Mouse (Mus musculus): ENCODE data around the gene Bicc1. TPM values are rescaled to one million over a fixed set of nuclear protein-coding genes. Genes with fewer than 3 reads are reported as not detected.

The Bicc1 gene
- total and polyA plus RNA-seq, 2 experiments from 2014 or later = 4.9 to 6.5 TPM

DNA sequence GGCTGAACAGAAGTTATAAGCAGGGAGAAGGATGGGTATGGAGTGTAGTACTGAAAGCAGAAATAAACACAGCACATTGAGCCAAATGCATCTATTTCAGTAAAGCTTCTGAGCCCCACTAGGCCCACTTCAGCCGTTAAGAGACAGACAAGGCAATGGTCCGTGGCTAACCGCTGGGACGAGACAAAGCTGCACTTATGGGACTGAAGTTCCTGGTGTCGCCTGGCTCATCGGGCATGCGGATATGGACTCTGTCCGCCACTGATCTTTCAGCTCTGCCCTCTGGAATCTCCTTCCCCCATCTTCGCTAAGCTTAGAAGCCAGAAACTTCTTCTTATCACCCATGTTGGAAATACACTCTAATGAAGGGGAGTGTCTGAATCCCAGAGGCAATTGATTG lies 106.8 kb downstream of the Bicc1 start:
- no peak overlapping the region for H3K9ac ChIP-seq (replicated peaks; ENCODE audit: low read length, poor library complexity, severe bottlenecking)
- H3K4me2 ChIP-seq (ENCODE audit: low read depth, low read length, poor library complexity, severe bottlenecking) = no peak overlapping the region
- H3K9me3 ChIP-seq (ENCODE audit: low read length) = no peaks in the 10 kb centered on the region
- H3K4me1 ChIP-seq (ENCODE audit: insufficient read depth, low read length) = no peaks in the 10 kb centered on the region; the same call in 1 of the 2 replicates
- no peaks in the 10 kb centered on the region for H3K36me3 ChIP-seq (ENCODE audit: insufficient read depth, low read length)
- H3K27ac ChIP-seq (ENCODE audit: low read depth, low read length) = no peak overlapping the region
- WGBS = 72% methylated on average over 9 of the region's 9 CpGs
- no peak for DNase-seq (ENCODE audit: low spot score)
- no peak for ATAC-seq (ENCODE audit: low FRiP score)
- TF ChIP-seq CTCF (IDR thresholded peaks at IDR 0.05) = no peak
- no peak overlapping the region for H3K4me3 ChIP-seq (ENCODE audit: low read depth, low read length)
- no peaks in the 10 kb centered on the region for H3K27me3 ChIP-seq (ENCODE audit: insufficient read depth, low read length)

DNA sequence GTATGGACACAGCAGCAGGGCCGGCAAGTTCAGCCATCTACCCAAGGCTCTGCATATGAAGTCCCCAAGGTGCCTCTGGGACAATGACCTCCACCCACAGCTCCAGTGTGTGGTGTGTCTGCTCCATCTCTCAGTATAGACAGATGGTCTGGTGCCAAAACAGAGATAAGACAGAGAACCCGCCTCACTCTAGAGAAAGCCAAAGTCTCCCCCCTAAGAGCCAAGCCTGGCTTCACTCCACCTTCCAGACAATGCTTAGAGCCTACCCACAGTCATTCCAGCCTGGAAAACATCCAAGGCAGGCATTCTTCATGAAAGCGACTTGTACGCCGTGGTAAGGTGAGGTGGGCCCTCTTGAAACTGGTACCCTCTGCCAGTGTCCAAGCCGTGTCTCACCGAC lies 107.3 kb downstream of the Bicc1 start:
- DNase-seq (ENCODE audit: low spot score) (no peak), ATAC-seq (ENCODE audit: low FRiP score) (no peak)
- no peak overlapping the region for H3K9ac ChIP-seq (replicated peaks; ENCODE audit: low read length, poor library complexity, severe bottlenecking)
- no peak for TF ChIP-seq CTCF (IDR thresholded peaks at IDR 0.05)
- no peaks in the 10 kb centered on the region for H3K36me3 ChIP-seq (ENCODE audit: insufficient read depth, low read length)
- H3K4me3 ChIP-seq (ENCODE audit: low read depth, low read length) = no peak overlapping the region
- H3K27me3 ChIP-seq (ENCODE audit: insufficient read depth, low read length) = no peaks in the 10 kb centered on the region
- no peak overlapping the region for H3K27ac ChIP-seq (ENCODE audit: low read depth, low read length)
- H3K9me3 ChIP-seq (ENCODE audit: low read length) = no peaks in the 10 kb centered on the region
- WGBS = 75% methylated on average over 7 of the region's 7 CpGs
- no peaks in the 10 kb centered on the region for H3K4me1 ChIP-seq (ENCODE audit: insufficient read depth, low read length)
- no peak overlapping the region for H3K4me2 ChIP-seq (ENCODE audit: low read depth, low read length, poor library complexity, severe bottlenecking)

DNA sequence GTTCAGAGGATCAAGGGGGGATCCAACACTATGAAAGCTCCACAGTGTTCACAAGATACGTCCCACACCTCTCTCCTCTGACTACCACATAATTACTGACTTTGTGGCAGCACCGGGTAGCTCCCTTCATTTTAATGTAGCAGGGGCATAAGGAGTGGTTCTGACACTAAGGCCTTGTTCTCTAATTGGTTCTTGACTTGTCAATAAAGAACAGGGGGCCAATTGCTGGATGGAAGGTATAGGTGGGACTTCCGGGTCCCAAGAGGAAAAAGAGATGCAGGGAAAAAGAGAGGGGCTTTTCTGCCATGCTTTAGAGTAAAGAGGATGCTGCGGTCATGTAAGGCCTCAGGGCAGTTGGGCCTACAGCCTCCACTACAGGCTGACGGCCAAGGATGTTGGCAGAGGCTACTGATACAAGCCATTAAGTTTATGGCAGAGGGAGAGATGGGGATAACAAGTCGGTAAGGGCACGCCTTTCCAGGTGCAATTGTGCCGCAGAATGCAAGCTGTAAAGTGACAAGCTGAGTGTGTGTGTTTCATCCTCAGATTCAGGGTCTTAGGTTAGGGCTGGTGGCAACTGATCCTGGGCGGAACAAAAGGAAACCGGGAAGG lies 108.7 kb downstream of the Bicc1 start:
- Histone ChIP-seq H3K27ac (ENCODE audit: low read depth, low read length) (no peak overlapping the region), H3K4me3 (ENCODE audit: low read depth, low read length) (no peak overlapping the region), H3K27me3 (ENCODE audit: insufficient read depth, low read length) (no peaks in the 10 kb centered on the region), H3K9ac (replicated peaks; ENCODE audit: low read length, poor library complexity, severe bottlenecking) (no peak overlapping the region), H3K9me3 (ENCODE audit: low read length) (no peaks in the 10 kb centered on the region), H3K4me1 (ENCODE audit: insufficient read depth, low read length) (no peaks in the 10 kb centered on the region), H3K36me3 (ENCODE audit: insufficient read depth, low read length) (no peaks in the 10 kb centered on the region), H3K4me2 (ENCODE audit: low read depth, low read length, poor library complexity, severe bottlenecking) (no peak overlapping the region)
- WGBS = 82% methylated on average over 10 of the region's 10 CpGs
- no peak for ATAC-seq (ENCODE audit: low FRiP score)
- no peak for TF ChIP-seq CTCF (IDR thresholded peaks at IDR 0.05)
- no peak for DNase-seq (ENCODE audit: low spot score)

DNA sequence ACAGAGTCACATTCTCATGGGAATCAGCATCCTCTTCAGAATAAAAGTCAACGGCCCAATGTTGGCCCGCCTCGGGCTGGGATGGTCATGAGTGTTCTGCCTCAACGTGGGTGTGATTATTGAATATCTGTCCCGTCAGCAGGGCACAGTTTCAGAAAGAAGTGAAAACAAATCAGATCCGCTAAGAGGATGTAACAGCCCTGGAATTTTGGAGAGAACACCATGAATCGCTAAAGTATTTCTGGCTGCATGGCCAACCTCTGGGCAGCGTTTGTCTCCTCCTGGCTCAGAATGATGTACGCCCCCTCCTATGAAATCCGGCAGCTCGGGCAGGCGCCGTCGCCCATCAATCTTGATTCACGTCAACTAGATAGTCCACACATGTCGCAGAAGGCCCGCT lies 110.2 kb downstream of the Bicc1 start:
- H3K27me3 ChIP-seq (ENCODE audit: insufficient read depth, low read length) = no peaks in the 10 kb centered on the region
- DNase-seq (ENCODE audit: low spot score) (no peak), ATAC-seq (ENCODE audit: low FRiP score) (no peak)
- H3K9ac ChIP-seq (replicated peaks; ENCODE audit: low read length, poor library complexity, severe bottlenecking) = no peak overlapping the region
- TF ChIP-seq CTCF (IDR thresholded peaks at IDR 0.05) = no peak
- no peaks in the 10 kb centered on the region for H3K9me3 ChIP-seq (ENCODE audit: low read length)
- no peaks in the 10 kb centered on the region for H3K36me3 ChIP-seq (ENCODE audit: insufficient read depth, low read length)
- no peaks in the 10 kb centered on the region for H3K4me1 ChIP-seq (ENCODE audit: insufficient read depth, low read length)
- H3K4me2 ChIP-seq (ENCODE audit: low read depth, low read length, poor library complexity, severe bottlenecking) = no peak overlapping the region
- no peak overlapping the region for H3K4me3 ChIP-seq (ENCODE audit: low read depth, low read length)
- 93% methylated on average over 17 of the region's 17 CpGs for WGBS
- no peak overlapping the region for H3K27ac ChIP-seq (ENCODE audit: low read depth, low read length)

DNA sequence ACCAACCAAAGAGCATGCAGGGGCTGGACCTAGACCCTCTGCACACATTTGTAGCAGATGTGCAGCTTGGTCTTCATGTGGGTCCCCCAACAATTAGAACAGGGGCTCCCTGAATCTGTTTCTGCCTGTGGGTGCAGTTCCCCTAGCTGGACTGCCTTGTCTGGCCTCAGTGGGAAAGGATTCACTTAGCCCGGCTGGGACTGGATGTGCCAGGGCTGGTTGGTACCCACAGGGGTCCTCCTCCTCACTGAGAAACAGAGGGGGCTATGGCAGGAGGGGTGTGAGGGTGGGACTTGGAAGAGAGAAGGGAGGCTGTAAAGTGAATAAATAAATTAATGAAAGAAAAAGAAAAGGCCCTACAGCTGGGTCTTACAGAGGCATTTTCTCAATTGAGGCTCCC lies 115.1 kb downstream of the Bicc1 start:
- Histone ChIP-seq H3K27ac (ENCODE audit: low read depth, low read length) (no peak overlapping the region), H3K4me2 (ENCODE audit: low read depth, low read length, poor library complexity, severe bottlenecking) (no peak overlapping the region), H3K9ac (replicated peaks; ENCODE audit: low read length, poor library complexity, severe bottlenecking) (no peak overlapping the region), H3K9me3 (ENCODE audit: low read length) (no peaks in the 10 kb centered on the region), H3K4me3 (ENCODE audit: low read depth, low read length) (no peak overlapping the region), H3K4me1 (ENCODE audit: insufficient read depth, low read length) (peaks cover 7% of the 10 kb centered on the region; the same call in 1 of the 2 replicates), H3K36me3 (ENCODE audit: insufficient read depth, low read length) (no peaks in the 10 kb centered on the region), H3K27me3 (ENCODE audit: insufficient read depth, low read length) (no peaks in the 10 kb centered on the region)
- DNase-seq (ENCODE audit: low spot score) = no peak
- TF ChIP-seq CTCF (IDR thresholded peaks at IDR 0.05) = no peak
- ATAC-seq (ENCODE audit: low FRiP score) = no peak
- 62% methylated on average over 1 of the region's 1 CpGs for WGBS

DNA sequence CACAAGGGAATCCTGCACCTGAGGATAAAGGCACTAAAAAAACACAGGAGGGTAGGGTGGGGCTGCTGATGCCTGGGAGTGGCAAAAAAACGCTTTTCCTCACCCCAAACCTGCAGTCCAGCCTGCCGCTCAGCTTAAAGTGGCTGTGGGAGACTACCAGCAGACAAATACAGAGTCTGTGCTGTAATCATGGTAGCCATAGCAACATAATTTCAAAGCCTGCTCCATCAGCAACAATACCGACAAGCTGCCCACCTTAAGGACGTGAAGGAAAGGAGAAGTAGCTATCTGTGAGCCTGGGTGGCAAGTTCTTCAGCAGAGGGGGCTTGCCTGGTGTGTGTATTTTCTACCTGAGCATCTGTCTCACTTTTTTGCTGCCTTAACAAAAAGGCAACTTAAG lies 117.6 kb downstream of the Bicc1 start:
- Histone ChIP-seq H3K27ac (ENCODE audit: low read depth, low read length) (no peak overlapping the region; the same call in 1 of the 2 replicates), H3K4me3 (ENCODE audit: low read depth, low read length) (no peak overlapping the region), H3K4me1 (ENCODE audit: insufficient read depth, low read length) (peaks cover 7% of the 10 kb centered on the region; the same call in 1 of the 2 replicates), H3K27me3 (ENCODE audit: insufficient read depth, low read length) (no peaks in the 10 kb centered on the region), H3K9ac (replicated peaks; ENCODE audit: low read length, poor library complexity, severe bottlenecking) (no peak overlapping the region), H3K9me3 (ENCODE audit: low read length) (no peaks in the 10 kb centered on the region), H3K4me2 (ENCODE audit: low read depth, low read length, poor library complexity, severe bottlenecking) (0 out of 2 replicates have a peak overlapping the region, but pooled peaks have one; percentile 2), H3K36me3 (ENCODE audit: insufficient read depth, low read length) (no peaks in the 10 kb centered on the region)
- ATAC-seq (ENCODE audit: low FRiP score) (no peak), DNase-seq (ENCODE audit: low spot score) (no peak)
- WGBS = 38% methylated on average over 4 of the region's 4 CpGs
- no peak for TF ChIP-seq CTCF (IDR thresholded peaks at IDR 0.05)

Measured in midbrain, postnatal 0 days (tissue).